ENCODE assay signal across 10 mouse cellular contexts in genomic region chr8:87796234-87796633, GRCm38 (mm10).
A peak's percentile ranks its signal among the peaks of the same experiment; 100 is the strongest.
DNase-seq lines count a peak whose midpoint lies in the region; ATAC-seq lines count a peak whose summit lies in the region.
"Had no signal": no experiment of that assay in that cellular context is flagged by ENCODE, and none has a peak within 500 bp of the region (broad histone marks: within the 10 kb centered on the region; RNA-seq: fewer than 3 reads in every experiment).

No protein-coding gene starts in this region.

- DNase-seq in adrenal gland, postnatal 10 days: peak; percentile 54
- no peak for DNase-seq in adrenal gland, adult 8-10 months
- peak; percentile 27 for DNase-seq in kidney, postnatal 14 days
- peak; percentile 19 for DNase-seq in MN1 (ENCODE audit: low spot score)
- DNase-seq in embryo, embryonic 11 days: peak; percentile 38
- no peak for DNase-seq in spleen, postnatal 36 days (ENCODE audit: low spot score in 2 of 2)
- DNase-seq in layer of hippocampus, adult 9-11 months: no peak
- DNase-seq: thymus, adult 18-20 months had no signal

- H3K9me3 ChIP-seq in kidney, embryonic 14.5 days (ENCODE audit: control insufficient read depth, low read length): no peaks in the 10 kb centered on the region
- H3K9me3 ChIP-seq: liver, embryonic 15.5 days had no signal

- H3K27me3 ChIP-seq in kidney, embryonic 14.5 days (ENCODE audit: control insufficient read depth, insufficient read depth, low read length): no peaks in the 10 kb centered on the region
- H3K27me3 ChIP-seq: liver, embryonic 15.5 days had no signal

- no peaks in the 10 kb centered on the region for H3K36me3 ChIP-seq in kidney, embryonic 14.5 days (ENCODE audit: control insufficient read depth, insufficient read depth, low read length)
- H3K36me3 ChIP-seq: liver, embryonic 15.5 days had no signal

- H3K4me1 ChIP-seq in kidney, embryonic 14.5 days (ENCODE audit: control insufficient read depth, insufficient read depth, low read length): no peaks in the 10 kb centered on the region
- H3K4me1 ChIP-seq: liver, embryonic 15.5 days had no signal

- no peak overlapping the region for H3K9ac ChIP-seq in kidney, embryonic 14.5 days (ENCODE audit: low read depth, low read length)
- H3K9ac ChIP-seq: liver, embryonic 15.5 days had no signal

- ATAC-seq in kidney, embryonic 14.5 days (ENCODE audit: low FRiP score, low TSS enrichment): no peak

- no peak overlapping the region for H3K27ac ChIP-seq in kidney, embryonic 14.5 days (ENCODE audit: low read depth, low read length)
- H3K27ac ChIP-seq: liver, embryonic 15.5 days had no signal

- H3K4me3 ChIP-seq in kidney, embryonic 14.5 days (ENCODE audit: low read length): no peak overlapping the region
- H3K4me3 ChIP-seq: liver, embryonic 15.5 days had no signal

- H3K4me2 ChIP-seq in kidney, embryonic 14.5 days (replicated peaks; ENCODE audit: low read depth, low read length): no peak overlapping the region
- H3K4me2 ChIP-seq: liver, embryonic 15.5 days had no signal

- 73% methylated on average over 7 of the region's 7 CpGs for WGBS in kidney, embryonic 14.5 days

Comparison
In these comparisons a context has a peak if more than half of its experiments do, and no peak if none do; other contexts are left out.
1. DNase-seq: peak in adrenal gland, postnatal 10 days (single experiment), kidney, postnatal 14 days (single experiment), MN1 (single experiment) and embryo, embryonic 11 days (single experiment); none in adrenal gland, adult 8-10 months (single experiment), spleen, postnatal 36 days (0 of 2) and layer of hippocampus, adult 9-11 months (single experiment).